ENCODE assay signal across 21 mouse cellular contexts in genomic region chr3:154825739-154826138, GRCm38 (mm10).
DNase-seq lines count a peak whose midpoint lies in the region; ATAC-seq lines count a peak whose summit lies in the region.
"Had no signal": no experiment of that assay in that cellular context is flagged by ENCODE, and none has a peak within 500 bp of the region (broad histone marks: within the 10 kb centered on the region; RNA-seq: fewer than 3 reads in every experiment).

No protein-coding gene starts in this region.

- no peak for ATAC-seq in intestine, embryonic 14.5 days (replicated peaks; ENCODE audit: low FRiP score, low TSS enrichment, low read depth)
- no peak for ATAC-seq in intestine, embryonic 16.5 days
- ATAC-seq: CD4-positive, CD25-positive, alpha-beta regulatory T cell, adult 4 months; forebrain, embryonic 14.5 days; midbrain, embryonic 13.5 days had no signal

- peak; percentile 15 for DNase-seq in adrenal gland, postnatal 14 days
- DNase-seq in adrenal gland, postnatal 25 days = no peak
- peak; percentile 6 for DNase-seq in intestine, embryonic 14.5 days (ENCODE audit: low spot score)
- peak; percentile 57 for DNase-seq in right cerebral cortex, adult 18-20 months
- DNase-seq in right cerebral cortex, postnatal 14 days = no peak
- DNase-seq in embryo, embryonic 10.5 days (ENCODE audit: low spot score) = no peak
- no peak for DNase-seq in lung, postnatal 10 days
- DNase-seq: cerebellum, adult 9-10 months; kidney, adult 8-10 months; kidney, postnatal 14 days; spleen, adult 18-20 months; thymus, postnatal 36 days had no signal

- H3K27ac ChIP-seq in intestine, embryonic 14.5 days (ENCODE audit: low read depth) = no peak overlapping the region
- no peak overlapping the region for H3K27ac ChIP-seq in intestine, embryonic 16.5 days (ENCODE audit: low read length)
- H3K27ac ChIP-seq: embryonic facial prominence, embryonic 12.5 days; hindbrain, embryonic 12.5 days; liver, embryonic 14.5 days; midbrain, embryonic 13.5 days; neural tube, embryonic 12.5 days had no signal

- no peaks in the 10 kb centered on the region for H3K27me3 ChIP-seq in intestine, embryonic 14.5 days (replicated peaks; ENCODE audit: control insufficient read depth, insufficient read depth, low read length)
- no peaks in the 10 kb centered on the region for H3K27me3 ChIP-seq in intestine, embryonic 16.5 days (replicated peaks; ENCODE audit: control insufficient read depth, insufficient read depth, low read length)
- H3K27me3 ChIP-seq: embryonic facial prominence, embryonic 12.5 days; hindbrain, embryonic 12.5 days; midbrain, embryonic 13.5 days; neural tube, embryonic 12.5 days had no signal

- no peak overlapping the region for H3K4me3 ChIP-seq in intestine, embryonic 14.5 days (ENCODE audit: low read depth, low read length)
- H3K4me3 ChIP-seq in intestine, embryonic 16.5 days (ENCODE audit: low read length) = no peak overlapping the region
- H3K4me3 ChIP-seq: embryonic facial prominence, embryonic 12.5 days; erythroblast, embryonic 14.5 days; hindbrain, embryonic 12.5 days; midbrain, embryonic 13.5 days; neural tube, embryonic 12.5 days had no signal

- H3K9ac ChIP-seq in intestine, embryonic 14.5 days (ENCODE audit: low read length) = no peak overlapping the region
- no peak overlapping the region for H3K9ac ChIP-seq in intestine, embryonic 16.5 days (ENCODE audit: low read depth, low read length)
- H3K9ac ChIP-seq: embryonic facial prominence, embryonic 12.5 days; hindbrain, embryonic 12.5 days; liver, embryonic 14.5 days; midbrain, embryonic 13.5 days; neural tube, embryonic 12.5 days had no signal

- H3K4me1 ChIP-seq in intestine, embryonic 14.5 days (replicated peaks; ENCODE audit: control insufficient read depth, insufficient read depth, low read length) = no peaks in the 10 kb centered on the region
- H3K4me1 ChIP-seq in intestine, embryonic 16.5 days (ENCODE audit: control insufficient read depth, insufficient read depth, low read length) = no peaks in the 10 kb centered on the region
- H3K4me1 ChIP-seq: embryonic facial prominence, embryonic 12.5 days; hindbrain, embryonic 12.5 days; midbrain, embryonic 13.5 days; neural tube, embryonic 12.5 days had no signal

- no peaks in the 10 kb centered on the region for H3K36me3 ChIP-seq in intestine, embryonic 14.5 days (ENCODE audit: control insufficient read depth, insufficient read depth, low read length)
- H3K36me3 ChIP-seq in intestine, embryonic 16.5 days (ENCODE audit: control insufficient read depth, insufficient read depth, low read length) = no peaks in the 10 kb centered on the region
- H3K36me3 ChIP-seq: embryonic facial prominence, embryonic 12.5 days; hindbrain, embryonic 12.5 days; midbrain, embryonic 13.5 days; neural tube, embryonic 12.5 days had no signal

- WGBS in intestine, embryonic 14.5 days = 78% methylated on average over 3 of the region's 3 CpGs
- 85% methylated on average over 3 of the region's 3 CpGs for WGBS in intestine, embryonic 16.5 days

- no peak overlapping the region for H3K4me2 ChIP-seq in intestine, embryonic 14.5 days (ENCODE audit: low read length)
- no peak overlapping the region for H3K4me2 ChIP-seq in intestine, embryonic 16.5 days (ENCODE audit: low read depth, low read length)
- H3K4me2 ChIP-seq: embryonic facial prominence, embryonic 12.5 days; hindbrain, embryonic 12.5 days; midbrain, embryonic 13.5 days; neural tube, embryonic 12.5 days had no signal

- no peaks in the 10 kb centered on the region for H3K9me3 ChIP-seq in intestine, embryonic 14.5 days (ENCODE audit: control insufficient read depth, low read length)
- no peaks in the 10 kb centered on the region for H3K9me3 ChIP-seq in intestine, embryonic 16.5 days (ENCODE audit: control insufficient read depth, low read length)
- H3K9me3 ChIP-seq: embryonic facial prominence, embryonic 12.5 days; hindbrain, embryonic 12.5 days; midbrain, embryonic 13.5 days; neural tube, embryonic 12.5 days had no signal

Comparison
In these comparisons a context has a peak if more than half of its experiments do, and no peak if none do; other contexts are left out.
1. DNase-seq: peak in adrenal gland, postnatal 14 days (single experiment), intestine, embryonic 14.5 days (single experiment) and right cerebral cortex, adult 18-20 months (single experiment); none in adrenal gland, postnatal 25 days (single experiment), right cerebral cortex, postnatal 14 days (single experiment), embryo, embryonic 10.5 days (single experiment) and lung, postnatal 10 days (single experiment).